Mouse (Mus musculus) erythroblast, embryonic 14.5 days (primary cell): ENCODE data around the gene Pik3c2a.

Experiments used
- GATA1 ChIP-seq: IDR thresholded peaks from 2 replicates; pipeline ENCODE4 v1.6.1; 2012; ENCODE audit warnings: low read length, inconsistent platforms, mixed read lengths
- TAL1 ChIP-seq: IDR thresholded peaks from 3 replicates; pipeline ENCODE4 v1.6.1; 2012; ENCODE audit warnings: low read length, inconsistent platforms, mixed read lengths

GRCm38 (mm10) chr7:116484213-116484612 is 41.0 kb upstream of the Pik3c2a start:
- TF ChIP-seq TAL1 (no peak), GATA1 (no peak)
